Mouse (Mus musculus) heart, embryonic 15.5 days (tissue): ENCODE results near the gene Edar. TPM values are rescaled to one million over a fixed set of nuclear protein-coding genes. Genes with fewer than 3 reads are reported as not detected.

Experiments used
- ATAC-seq: fragments of 200-750 bp; cut with Nextera tagmentation; replicated peaks from 2 replicates; pipeline ENCODE4 v1.8.0; 2017; ENCODE audit warnings: low read depth, moderate TSS enrichment; ENCODE audit not compliant: insufficient number of reproducible peaks, insufficient read depth, low FRiP score
- H3K27ac ChIP-seq: fragments of 300-500 bp; sonication (generic); 2 replicates; pipeline ENCODE4 v1.5.1; 2015; ENCODE audit warnings: mild to moderate bottlenecking, inconsistent platforms
- H3K27me3 ChIP-seq: fragments of 300-500 bp; sonication (generic); 2 replicates; pipeline ENCODE4 v1.6.1; 2015; ENCODE audit warnings: inconsistent platforms
- H3K36me3 ChIP-seq: fragments of 300-500 bp; sonication (generic); 2 replicates; pipeline ENCODE4 v1.6.1; 2015; ENCODE audit warnings: mild to moderate bottlenecking, inconsistent platforms
- H3K4me1 ChIP-seq: fragments of 300-500 bp; sonication (generic); replicated peaks from 2 replicates; pipeline ENCODE4 v1.6.1; 2015; ENCODE audit warnings: inconsistent platforms
- H3K4me2 ChIP-seq: fragments of 300-500 bp; sonication (generic); 2 replicates; pipeline ENCODE4 v1.6.1; 2015; ENCODE audit warnings: inconsistent platforms, mild to moderate bottlenecking, moderate library complexity
- H3K4me3 ChIP-seq: fragments of 300-500 bp; sonication (generic); 2 replicates; pipeline ENCODE4 v1.5.1; 2015; ENCODE audit warnings: mild to moderate bottlenecking, inconsistent platforms
- H3K9ac ChIP-seq: fragments of 300-500 bp; sonication (generic); 2 replicates; pipeline ENCODE4 v1.6.1; 2015; ENCODE audit warnings: mild to moderate bottlenecking, inconsistent platforms
- H3K9me3 ChIP-seq: fragments of 300-500 bp; sonication (generic); replicated peaks from 2 replicates; pipeline ENCODE4 v1.6.1; 2016; ENCODE audit warnings: inconsistent platforms
- WGBS: fragments of 180-500 bp; shearing (Covaris S2); methylation state at CpG from one replicate; pipeline ENCODE4 v1.1.7; 2015; ENCODE audit warnings: mixed read lengths; 5-methylcytosine and 5-hydroxymethylcytosine counted together
- polyA plus RNA-seq: library from polyadenylated mRNA; unstranded; fragments of >200 nt; fragmentation: Nextera tagmentation; extraction: Ambion mirVana; gene quantifications from 2 replicates; pipeline ENCODE4 v1.2.1, GENCODE M21; 2015

Edar gene
- polyA plus RNA-seq, 1 experiment from 2014 or later: 0.09 TPM

- no peaks in the 10 kb centered on the region for H3K36me3 ChIP-seq
- no peaks in the 10 kb centered on the region for H3K9me3 ChIP-seq
- no peaks in the 10 kb centered on the region for H3K27me3 ChIP-seq
- H3K4me1 ChIP-seq: 0 out of 2 replicates have a peak, but pooled peaks cover 3% of the 10 kb centered on the region
- H3K9ac ChIP-seq: no peak overlapping the region
- no peak for ATAC-seq
- no peak overlapping the region for H3K27ac ChIP-seq
- no peak overlapping the region for H3K4me2 ChIP-seq
- 86% methylated on average over 4 of the region's 4 CpGs for WGBS
- H3K4me3 ChIP-seq: no peak overlapping the region
Observed at GRCm38 (mm10) chr10:58619266-58619665, 56.2 kb downstream of the Edar start.

- no peak for ATAC-seq
- WGBS: 87% methylated on average over 17 of the region's 17 CpGs
- H3K4me3 ChIP-seq: no peak overlapping the region
- H3K9ac ChIP-seq: no peak overlapping the region
- H3K36me3 ChIP-seq: no peaks in the 10 kb centered on the region
- no peaks in the 10 kb centered on the region for H3K27me3 ChIP-seq
- no peak overlapping the region for H3K27ac ChIP-seq
- H3K4me1 ChIP-seq: 0 out of 2 replicates have a peak, but pooled peaks cover 3% of the 10 kb centered on the region
- no peak overlapping the region for H3K4me2 ChIP-seq
- H3K9me3 ChIP-seq: no peaks in the 10 kb centered on the region
Observed at GRCm38 (mm10) chr10:58618501-58619216, 56.8 kb downstream of the Edar start.

- H3K4me3 ChIP-seq: no peak overlapping the region
- H3K9me3 ChIP-seq: no peaks in the 10 kb centered on the region
- no peaks in the 10 kb centered on the region for H3K36me3 ChIP-seq
- 82% methylated on average over 5 of the region's 5 CpGs for WGBS
- no peak overlapping the region for H3K4me2 ChIP-seq
- 0 out of 2 replicates have a peak, but pooled peaks cover 3% of the 10 kb centered on the region for H3K4me1 ChIP-seq
- no peak overlapping the region for H3K9ac ChIP-seq
- H3K27me3 ChIP-seq: no peaks in the 10 kb centered on the region
- no peak for ATAC-seq
- H3K27ac ChIP-seq: no peak overlapping the region
Observed at GRCm38 (mm10) chr10:58616565-58616964, 58.9 kb downstream of the Edar start.

GRCm38 (mm10) chr10:58614601-58615000 lies 60.9 kb downstream of the Edar start:
- no peak overlapping the region for H3K4me3 ChIP-seq
- no peaks in the 10 kb centered on the region for H3K9me3 ChIP-seq
- H3K4me1 ChIP-seq: no peaks in the 10 kb centered on the region
- H3K27me3 ChIP-seq: no peaks in the 10 kb centered on the region
- no peak overlapping the region for H3K9ac ChIP-seq
- no peak for ATAC-seq
- 81% methylated on average over 6 of the region's 6 CpGs for WGBS
- H3K4me2 ChIP-seq: no peak overlapping the region
- no peaks in the 10 kb centered on the region for H3K36me3 ChIP-seq
- no peak overlapping the region for H3K27ac ChIP-seq

GRCm38 (mm10) chr10:58610484-58611261 lies 64.8 kb downstream of the Edar start:
- 77% methylated on average over 7 of the region's 7 CpGs for WGBS
- H3K4me2 ChIP-seq: no peak overlapping the region

GRCm38 (mm10) chr10:58608858-58609257 lies 66.6 kb downstream of the Edar start:
- Histone ChIP-seq H3K4me2 (no peak overlapping the region), H3K9me3 (no peaks in the 10 kb centered on the region), H3K27ac (no peak overlapping the region), H3K4me3 (no peak overlapping the region), H3K4me1 (peaks cover 10% of the 10 kb centered on the region), H3K9ac (no peak overlapping the region), H3K36me3 (no peaks in the 10 kb centered on the region), H3K27me3 (no peaks in the 10 kb centered on the region)
- no peak for ATAC-seq
- WGBS: 58% methylated on average over 3 of the region's 3 CpGs

More at GRCm38 (mm10) chr10:58610484-58611261, 64.8 kb downstream of the Edar start:
- no peaks in the 10 kb centered on the region for H3K4me1 ChIP-seq
- no peaks in the 10 kb centered on the region for H3K27me3 ChIP-seq
- no peak overlapping the region for H3K27ac ChIP-seq
- H3K9ac ChIP-seq: no peak overlapping the region
- H3K36me3 ChIP-seq: no peaks in the 10 kb centered on the region
- no peak overlapping the region for H3K4me3 ChIP-seq
- ATAC-seq: no peak
- H3K9me3 ChIP-seq: no peaks in the 10 kb centered on the region

- Histone ChIP-seq H3K36me3 (no peaks in the 10 kb centered on the region), H3K4me3 (no peak overlapping the region), H3K27ac (no peak overlapping the region), H3K9ac (no peak overlapping the region), H3K27me3 (no peaks in the 10 kb centered on the region), H3K9me3 (no peaks in the 10 kb centered on the region), H3K4me2 (no peak overlapping the region), H3K4me1 (peaks cover 10% of the 10 kb centered on the region)
- no peak for ATAC-seq
- 84% methylated on average over 3 of the region's 3 CpGs for WGBS
Observed at GRCm38 (mm10) chr10:58606356-58606755, 69.1 kb downstream of the Edar start.

GRCm38 (mm10) chr10:58604779-58605178 lies 70.7 kb downstream of the Edar start:
- Histone ChIP-seq H3K4me3 (no peak overlapping the region), H3K9me3 (no peaks in the 10 kb centered on the region), H3K27me3 (no peaks in the 10 kb centered on the region), H3K4me1 (peaks cover 10% of the 10 kb centered on the region), H3K4me2 (no peak overlapping the region), H3K36me3 (no peaks in the 10 kb centered on the region), H3K27ac (peak overlapping the region; percentile 55), H3K9ac (no peak overlapping the region)
- 24% methylated on average over 2 of the region's 2 CpGs for WGBS
- ATAC-seq: peak; percentile 72

- peaks cover 10% of the 10 kb centered on the region for H3K4me1 ChIP-seq
- no peak overlapping the region for H3K4me2 ChIP-seq
- 61% methylated on average over 7 of the region's 7 CpGs for WGBS
- no peaks in the 10 kb centered on the region for H3K27me3 ChIP-seq
- H3K27ac ChIP-seq: no peak overlapping the region
- no peaks in the 10 kb centered on the region for H3K9me3 ChIP-seq
- H3K36me3 ChIP-seq: no peaks in the 10 kb centered on the region
- no peak for ATAC-seq
- no peak overlapping the region for H3K4me3 ChIP-seq
- no peak overlapping the region for H3K9ac ChIP-seq
Observed at GRCm38 (mm10) chr10:58601946-58602345, 73.5 kb downstream of the Edar start.

GRCm38 (mm10) chr10:58601431-58601901 lies 74.0 kb downstream of the Edar start:
- Histone ChIP-seq H3K27ac (no peak overlapping the region), H3K4me3 (no peak overlapping the region), H3K27me3 (no peaks in the 10 kb centered on the region), H3K9ac (no peak overlapping the region), H3K36me3 (no peaks in the 10 kb centered on the region), H3K4me2 (no peak overlapping the region), H3K4me1 (peaks cover 10% of the 10 kb centered on the region), H3K9me3 (no peaks in the 10 kb centered on the region)
- no peak for ATAC-seq
- WGBS: 49% methylated on average over 6 of the region's 6 CpGs

GRCm38 (mm10) chr10:58600983-58601382 lies 74.5 kb downstream of the Edar start:
- Histone ChIP-seq H3K27ac (no peak overlapping the region), H3K4me3 (no peak overlapping the region), H3K4me1 (peaks cover 10% of the 10 kb centered on the region), H3K36me3 (no peaks in the 10 kb centered on the region), H3K4me2 (no peak overlapping the region), H3K9me3 (no peaks in the 10 kb centered on the region), H3K9ac (no peak overlapping the region), H3K27me3 (no peaks in the 10 kb centered on the region)
- ATAC-seq: no peak
- WGBS: 39% methylated on average over 5 of the region's 5 CpGs
